Mouse (Mus musculus): Measurements from ENCODE around the gene Bloc1s5. TPM values are rescaled to one million over a fixed set of nuclear protein-coding genes. Genes with fewer than 3 reads are reported as not detected.

The Bloc1s5 gene
- total and polyA plus RNA-seq, 3 experiments = 5.6 to 12.7 (median 9.3) TPM

DNA sequence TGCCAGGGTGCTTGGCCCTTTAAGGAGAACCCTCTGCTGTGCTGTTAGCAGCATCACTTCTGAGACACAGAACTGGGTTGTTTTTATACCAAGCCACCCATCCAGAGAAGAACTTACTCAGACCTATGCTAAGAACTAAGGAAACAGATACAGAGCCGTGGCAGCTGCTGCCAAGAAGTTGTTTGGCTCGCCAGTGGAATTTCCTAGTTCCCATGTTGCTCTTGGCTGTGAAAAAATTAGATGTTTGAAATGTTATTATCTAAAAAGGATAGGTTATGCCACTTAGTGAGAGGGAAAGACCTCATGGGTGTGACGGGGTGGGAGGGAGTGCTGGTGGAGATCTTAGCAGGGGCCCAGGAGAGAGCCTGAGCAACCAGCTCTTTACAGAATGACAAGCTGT, 52.1 kb downstream of the Bloc1s5 start (continued):
- TF ChIP-seq HCFC1 (IDR thresholded peaks at IDR 0.05; ENCODE audit: low read depth, low read length) = no peak

GRCm38 (mm10) chr13:38580601-38581457, 54.1 kb downstream of the Bloc1s5 start:
- TF ChIP-seq CTCF (conservative IDR thresholded peaks at IDR 0.05 in 1 of 2, IDR thresholded peaks at IDR 0.05 in 1 of 2; ENCODE audit: low read depth in 2 of 2, low read length in 2 of 2) = peak; percentile 76 to 89
- peak; percentile 56; the same call in 1 of the 2 replicates for TF ChIP-seq MXI1 (IDR thresholded peaks at IDR 0.05; ENCODE audit: low read depth, low read length)
- peak; percentile 77 for TF ChIP-seq RAD21 (IDR thresholded peaks at IDR 0.05; ENCODE audit: low read depth, low read length)
- TF ChIP-seq NRF1 (IDR thresholded peaks at IDR 0.05; ENCODE audit: low read depth, low read length) = 0 out of 2 replicates have a peak, but pooled peaks have one; percentile 17
- TF ChIP-seq IRF4 (IDR thresholded peaks at IDR 0.05; ENCODE audit: low read depth, low read length) = peak; percentile 42; the same call in 1 of the 2 replicates
- peak; percentile 73 for TF ChIP-seq TCF12 (IDR thresholded peaks at IDR 0.05; ENCODE audit: low read depth, low read length)
- TF ChIP-seq JUN (IDR thresholded peaks at IDR 0.05; ENCODE audit: insufficient read depth, low read depth, low read length) = no peak
- peak; percentile 76 for TF ChIP-seq SMC3 (IDR thresholded peaks at IDR 0.05; ENCODE audit: low read depth, low read length)
- TF ChIP-seq MAX (IDR thresholded peaks at IDR 0.05; ENCODE audit: low read length) = 0 out of 2 replicates have a peak, but pooled peaks have one; percentile 14
- TF ChIP-seq ZKSCAN1 (IDR thresholded peaks at IDR 0.05; ENCODE audit: borderline replicate concordance, low read depth, low read length) = no peak
- TF ChIP-seq BHLHE40 (IDR thresholded peaks at IDR 0.05; ENCODE audit: low read depth, low read length) = no peak
- peak; percentile 49; the same call in 1 of the 2 replicates for TF ChIP-seq EP300 (IDR thresholded peaks at IDR 0.05; ENCODE audit: low read length)
- no peak for TF ChIP-seq MAFK (IDR thresholded peaks at IDR 0.05; ENCODE audit: insufficient replicate concordance, low read length)
- peak; percentile 26 for TF ChIP-seq SIN3A (IDR thresholded peaks at IDR 0.05; ENCODE audit: low read length)
- no peak for TF ChIP-seq CHD2 (IDR thresholded peaks at IDR 0.05; ENCODE audit: low read length)
- TF ChIP-seq GABPA (IDR thresholded peaks at IDR 0.05; ENCODE audit: insufficient replicate concordance, low read depth, low read length) = no peak
- TF ChIP-seq MYC (IDR thresholded peaks at IDR 0.05; ENCODE audit: low read depth, low read length) = peak; percentile 46; the same call in 1 of the 2 replicates
- TF ChIP-seq NELFE (IDR thresholded peaks at IDR 0.05; ENCODE audit: low read depth, low read length) = 0 out of 2 replicates have a peak, but pooled peaks have one; percentile 23
- Histone ChIP-seq H3K9me3 (replicated peaks; ENCODE audit: low read length) (peaks cover 6% of the 10 kb centered on the region), H3K27me3 (replicated peaks) (no peaks in the 10 kb centered on the region), H3K79me2 (replicated peaks; ENCODE audit: control insufficient read depth, extremely low read depth, insufficient read depth, poor library complexity, severe bottlenecking) (no peaks in the 10 kb centered on the region), H3K4me1 (ENCODE audit: control insufficient read depth in 1 of 2, insufficient read depth in 2 of 2) (peaks cover 7 to 44% of the 10 kb centered on the region in 2 experiments), H3K4me3 (replicated peaks in 1 of 3; ENCODE audit: low read depth in 2 of 3, low read length in 2 of 3, poor library complexity in 1 of 3) (peak overlapping the region in 1 of 3 experiments; percentile 28), H3K27ac (ENCODE audit: insufficient read depth, low read depth) (peak overlapping the region; percentile 59), H3K9ac (ENCODE audit: insufficient read depth, low read depth) (0 out of 2 replicates have a peak overlapping the region, but pooled peaks have one; percentile 16), H3K4me2 (ENCODE audit: insufficient read depth, low read depth, poor library complexity, severe bottlenecking) (peak overlapping the region; percentile 29), H3K36me3 (replicated peaks in 1 of 2; ENCODE audit: control insufficient read depth in 1 of 2, insufficient read depth in 1 of 2, low read length in 1 of 2) (no peaks in the 10 kb centered on the region)
- dilution Hi-C loops (cut with MboI; ENCODE audit: extremely low pct_ligation_motif_present, extremely low pct_unique_long_range_greater_than_20kb, low sequenced_read_pairs) = no loop called here
- in situ Hi-C loops (cut with MboI; ENCODE audit: low pct_ligation_motif_present, low pct_unique_long_range_greater_than_20kb, low sequenced_read_pairs) = loop anchor here (25.0 kb wide), 3 partner anchors 244 to 519 kb away; partner anchors contain the start of genes Bmp6 and Snrnp48
- DNase-seq (ENCODE audit: extremely low read depth) = peak; percentile 72

Data from CH12.LX (cell line).